Mouse (Mus musculus) lung, embryonic 14.5 days (tissue): Measurements from ENCODE around the gene Slc9a3r2. TPM values are rescaled to one million over a fixed set of nuclear protein-coding genes. Genes with fewer than 3 reads are reported as not detected.
A peak's percentile ranks its signal among the peaks of the same experiment; 100 is the strongest.

Experiments
- ATAC-seq: fragments of 200-750 bp; cut with Nextera tagmentation; 2 replicates; pipeline ENCODE4 v1.8.0; 2017; ENCODE audit warnings: mild to moderate bottlenecking, moderate TSS enrichment, moderate library complexity; ENCODE audit not compliant: insufficient read depth
- DNase-seq: peaks from one replicate; pipeline ENCODE4 v3.0.0-alpha.2; 2015
- H3K27ac ChIP-seq: fragments of 300-500 bp; sonication (generic); 2 replicates; pipeline ENCODE4 v1.5.1; 2014; ENCODE audit warnings: low read depth, mild to moderate bottlenecking, moderate library complexity
- H3K27me3 ChIP-seq: fragments of 300-500 bp; sonication (generic); 2 replicates; pipeline ENCODE4 v1.6.1; 2014; ENCODE audit warnings: low read length, control low read depth; ENCODE audit not compliant: insufficient read depth
- H3K36me3 ChIP-seq: fragments of 300-500 bp; sonication (generic); 2 replicates; pipeline ENCODE4 v1.6.1; 2014; ENCODE audit warnings: control low read depth; ENCODE audit not compliant: insufficient read depth
- H3K4me1 ChIP-seq: fragments of 300-500 bp; sonication (generic); 2 replicates; pipeline ENCODE4 v1.6.1; 2014; ENCODE audit warnings: antibody characterized with exemption, control low read depth; ENCODE audit not compliant: insufficient read depth
- H3K4me2 ChIP-seq: fragments of 300-500 bp; sonication (generic); 2 replicates; pipeline ENCODE4 v1.6.1; 2014; ENCODE audit warnings: mild to moderate bottlenecking
- H3K4me3 ChIP-seq: fragments of 300-500 bp; sonication (generic); 2 replicates; pipeline ENCODE4 v1.5.1; 2014; ENCODE audit warnings: low read depth, low read length
- H3K9ac ChIP-seq: fragments of 300-500 bp; sonication (generic); 2 replicates; pipeline ENCODE4 v1.6.1; 2014
- H3K9me3 ChIP-seq: fragments of 300-500 bp; sonication (generic); 2 replicates; pipeline ENCODE4 v1.6.1; 2016; ENCODE audit warnings: low read depth, low read length, control low read depth
- CTCF ChIP-seq: IDR thresholded peaks from 2 replicates; pipeline ENCODE4 v1.5.1; 2016; ENCODE audit warnings: antibody characterized with exemption, low read depth
- WGBS: fragments of 180-500 bp; shearing (Covaris S2); extraction: QIAGEN DNeasy Blood & Tissue Kit; methylation state at CpG from one replicate; pipeline ENCODE4 v1.1.7; 2014; 5-methylcytosine and 5-hydroxymethylcytosine counted together
- polyA plus RNA-seq: library from polyadenylated mRNA; unstranded; fragments of >200 nt; fragmentation: Nextera tagmentation; extraction: Ambion mirVana; gene quantifications from 2 replicates; pipeline ENCODE4 v1.2.1, GENCODE M21; 2014

Gene Slc9a3r2
- polyA plus RNA-seq, 1 experiment from 2014 or later, result 67.8 TPM

DNA sequence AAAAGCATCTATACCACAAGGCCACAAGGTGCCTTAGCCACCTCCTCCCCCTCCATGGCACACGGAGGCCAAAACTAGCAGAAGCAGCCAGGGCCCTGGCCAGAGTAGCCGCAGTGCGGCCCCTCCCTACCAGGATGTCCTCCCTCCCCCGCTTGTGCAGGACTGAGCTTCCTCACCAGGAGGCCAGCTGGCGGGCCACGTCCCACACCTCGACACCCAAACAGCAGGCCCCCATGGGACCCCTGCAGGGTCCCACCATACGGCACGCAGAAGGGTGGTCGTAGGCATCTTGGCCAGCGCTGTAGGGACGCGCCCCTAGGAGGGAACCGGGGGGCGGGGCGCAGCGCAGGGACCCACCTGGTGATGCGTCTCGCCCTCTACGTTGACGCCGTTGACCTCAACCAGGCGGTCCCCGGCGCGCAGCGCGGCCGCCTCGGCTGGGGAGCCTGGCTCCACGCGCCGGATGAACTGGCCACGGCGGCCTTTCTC, 502 bp downstream of the Slc9a3r2 start:
- TF ChIP-seq CTCF, result no peak
- peak overlapping the region; percentile 74 for H3K4me3 ChIP-seq
- H3K4me1 ChIP-seq, result peaks cover 13% of the 10 kb centered on the region
- no peaks in the 10 kb centered on the region for H3K27me3 ChIP-seq
- peak overlapping the region; percentile 84 for H3K9ac ChIP-seq
- WGBS, result under 1% methylated on average over 35 of the region's 35 CpGs
- H3K36me3 ChIP-seq, result 0 out of 2 replicates have a peak, but pooled peaks cover 2% of the 10 kb centered on the region
- H3K4me2 ChIP-seq, result peak overlapping the region; percentile 99
- DNase-seq, result peak; percentile 67
- peak overlapping the region; percentile 50; the same call in 1 of the 2 replicates for H3K27ac ChIP-seq
- peak; percentile 47 for ATAC-seq
- no peaks in the 10 kb centered on the region for H3K9me3 ChIP-seq

DNA sequence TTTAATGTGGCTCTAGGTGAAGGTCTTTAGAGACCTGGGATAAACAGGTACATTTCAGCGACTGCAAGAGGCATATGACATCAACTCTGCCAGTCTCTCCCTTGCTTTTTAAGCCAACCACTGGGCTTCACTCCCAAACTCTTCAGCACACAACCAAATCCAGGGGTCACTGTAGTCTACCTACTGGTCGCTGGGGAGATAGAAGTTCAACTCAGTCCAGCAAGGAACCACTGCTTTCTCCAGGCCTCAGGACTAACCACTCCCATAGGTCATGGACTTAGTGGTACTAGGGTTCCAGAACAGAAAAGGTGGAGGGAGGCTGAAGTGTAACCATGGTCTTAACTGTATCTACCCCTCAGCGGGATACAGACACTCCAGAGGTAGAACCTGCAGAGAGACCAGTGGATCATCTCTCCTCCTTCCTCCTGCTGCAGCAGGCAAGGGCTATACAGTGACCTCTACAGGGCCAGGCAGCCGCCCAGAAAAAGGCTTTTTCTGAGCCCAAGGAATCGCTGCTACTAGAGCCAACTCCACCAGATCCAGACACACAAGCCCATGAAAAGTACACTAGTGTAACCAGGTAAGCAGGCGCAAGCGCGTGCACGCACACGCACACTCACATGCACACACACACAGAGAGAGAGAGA, 1.3 kb downstream of the Slc9a3r2 start:
- Histone ChIP-seq H3K9me3 (no peaks in the 10 kb centered on the region), H3K27me3 (no peaks in the 10 kb centered on the region), H3K4me3 (peak overlapping the region; percentile 74), H3K27ac (no peak overlapping the region; the same call in 1 of the 2 replicates), H3K4me1 (peaks cover 21% of the 10 kb centered on the region), H3K36me3 (0 out of 2 replicates have a peak, but pooled peaks cover 2% of the 10 kb centered on the region), H3K9ac (no peak overlapping the region; the same call in 1 of the 2 replicates), H3K4me2 (peak overlapping the region; percentile 99)
- TF ChIP-seq CTCF, result no peak
- WGBS, result 68% methylated on average over 10 of the region's 10 CpGs
- no peak for ATAC-seq
- no peak for DNase-seq

DNA sequence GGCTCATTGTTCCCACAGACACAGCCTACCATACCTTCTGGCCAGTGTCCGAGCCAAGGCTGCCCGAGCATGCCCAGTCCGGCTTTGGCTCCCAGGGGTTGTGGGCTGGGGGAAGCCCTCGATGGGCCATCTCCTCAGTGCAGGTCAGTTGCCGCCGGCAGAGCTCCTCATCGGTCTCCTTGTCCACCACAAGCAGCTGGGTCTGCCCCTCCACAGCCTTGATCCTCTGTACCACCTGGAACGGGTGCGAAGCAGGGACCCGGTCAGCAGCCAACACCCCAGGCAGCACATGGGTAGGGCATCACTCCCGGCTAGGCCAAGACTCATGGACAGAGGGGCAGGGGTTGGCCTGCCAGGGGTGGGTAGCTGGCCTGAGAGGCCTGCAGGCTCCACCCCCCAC, 2.6 kb downstream of the Slc9a3r2 start:
- 68% methylated on average over 11 of the region's 11 CpGs for WGBS
- no peak overlapping the region for H3K9ac ChIP-seq
- peak overlapping the region; percentile 2; the same call in 1 of the 2 replicates for H3K4me3 ChIP-seq
- H3K36me3 ChIP-seq, result peaks cover 8% of the 10 kb centered on the region; the same call in 1 of the 2 replicates
- no peaks in the 10 kb centered on the region for H3K27me3 ChIP-seq
- DNase-seq (no peak), ATAC-seq (no peak)
- TF ChIP-seq CTCF, result no peak
- peak overlapping the region; percentile 25; the same call in 1 of the 2 replicates for H3K4me2 ChIP-seq
- H3K9me3 ChIP-seq, result no peaks in the 10 kb centered on the region
- peaks cover 24% of the 10 kb centered on the region for H3K4me1 ChIP-seq
- peak overlapping the region; percentile 54; the same call in 1 of the 2 replicates for H3K27ac ChIP-seq

DNA sequence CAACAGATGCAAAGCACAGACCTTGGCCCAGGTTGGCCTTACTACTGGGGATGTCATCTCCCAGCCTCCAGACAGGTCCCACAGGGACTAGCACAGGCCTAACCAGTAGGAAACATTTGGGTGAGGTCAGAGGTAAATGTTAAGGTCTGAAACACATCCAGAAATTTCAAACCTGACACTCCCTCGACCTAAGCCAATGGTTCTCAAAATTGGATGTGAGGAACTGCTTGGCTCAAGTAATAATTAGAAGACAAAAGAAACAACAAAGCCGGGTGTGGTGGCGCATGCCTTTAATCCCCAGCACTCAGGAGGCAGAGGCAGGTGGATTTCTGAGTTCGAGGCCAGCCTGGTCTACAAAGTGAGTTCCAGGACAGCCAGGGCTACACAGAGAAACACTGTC, 3.7 kb downstream of the Slc9a3r2 start:
- H3K27me3 ChIP-seq, result no peaks in the 10 kb centered on the region
- no peak overlapping the region; the same call in 1 of the 2 replicates for H3K27ac ChIP-seq
- H3K4me1 ChIP-seq, result peaks cover 24% of the 10 kb centered on the region
- H3K36me3 ChIP-seq, result peaks cover 9% of the 10 kb centered on the region; the same call in 1 of the 2 replicates
- H3K4me3 ChIP-seq, result no peak overlapping the region
- WGBS, result 81% methylated on average over 4 of the region's 4 CpGs
- no peak overlapping the region for H3K9ac ChIP-seq
- H3K9me3 ChIP-seq, result no peaks in the 10 kb centered on the region
- H3K4me2 ChIP-seq, result no peak overlapping the region
- ATAC-seq (no peak), DNase-seq (no peak)
- no peak for TF ChIP-seq CTCF

DNA sequence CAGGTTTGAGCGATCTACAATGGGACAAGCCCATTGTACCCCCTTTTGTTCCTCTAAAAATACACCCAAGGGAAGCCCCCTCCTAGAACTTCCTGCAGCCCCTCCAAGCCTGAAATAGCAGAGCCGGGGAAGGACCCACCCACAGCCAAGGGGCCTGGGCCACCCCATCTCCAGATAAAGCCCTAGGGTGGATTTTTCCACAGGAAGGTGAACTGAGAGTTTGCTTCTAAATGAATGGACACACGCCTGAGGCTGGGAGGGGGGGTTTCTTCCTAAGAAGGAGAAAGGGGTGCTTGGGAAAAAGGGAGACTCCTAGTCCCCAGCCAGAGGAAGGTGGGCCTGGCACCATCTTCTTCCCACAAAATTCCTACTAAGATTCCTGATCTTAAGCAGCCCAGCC, 4.2 kb downstream of the Slc9a3r2 start:
- Histone ChIP-seq H3K27ac (peak overlapping the region; percentile 84; the same call in 1 of the 2 replicates), H3K36me3 (peaks cover 10% of the 10 kb centered on the region; the same call in 1 of the 2 replicates), H3K4me3 (no peak overlapping the region), H3K9me3 (no peaks in the 10 kb centered on the region), H3K9ac (no peak overlapping the region), H3K27me3 (no peaks in the 10 kb centered on the region), H3K4me1 (peaks cover 24% of the 10 kb centered on the region), H3K4me2 (no peak overlapping the region)
- TF ChIP-seq CTCF, result no peak
- 72% methylated on average over 3 of the region's 3 CpGs for WGBS
- DNase-seq, result no peak
- no peak for ATAC-seq

DNA sequence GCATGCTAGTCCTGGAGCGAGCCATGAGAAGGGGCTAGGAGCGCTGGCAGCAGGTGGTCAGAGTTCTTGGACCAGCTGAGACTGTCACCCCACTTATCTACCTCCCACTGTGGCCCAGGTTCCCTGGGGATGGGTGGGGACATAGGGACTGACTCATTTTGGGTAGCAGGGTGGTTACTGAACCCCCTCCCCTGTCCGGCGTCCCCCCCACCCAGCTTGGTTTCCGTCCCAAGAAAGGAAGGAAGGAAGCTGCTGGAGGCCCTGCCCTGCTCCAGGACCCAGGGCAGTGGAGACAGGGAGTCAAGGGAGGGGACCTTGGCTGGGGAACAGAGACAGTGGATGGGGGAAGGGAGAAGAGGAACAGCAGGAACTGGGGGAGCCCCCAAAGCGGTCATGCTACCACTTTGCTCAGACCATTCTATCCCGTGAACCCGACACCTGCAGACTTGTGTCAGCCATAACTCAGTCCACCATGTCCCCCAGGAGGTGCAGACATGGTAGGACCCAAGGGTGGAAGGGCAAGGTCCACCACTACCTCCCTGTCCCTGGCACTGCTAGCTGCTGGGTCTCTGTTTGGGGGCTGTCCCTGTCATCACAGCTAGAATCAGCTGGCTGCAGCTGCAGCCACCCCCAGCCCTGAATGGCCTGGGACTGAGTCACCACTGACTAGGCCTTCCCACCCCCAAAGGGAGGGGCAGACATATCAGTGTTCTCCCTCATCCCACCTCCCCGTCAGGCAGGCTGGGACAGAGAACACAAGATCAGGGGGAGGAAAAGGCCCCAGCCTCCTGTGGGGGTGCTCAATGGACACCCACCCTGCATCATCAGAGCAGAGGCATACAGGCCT, 5.0 kb downstream of the Slc9a3r2 start:
- no peak for TF ChIP-seq CTCF
- Histone ChIP-seq H3K9ac (peak overlapping the region; percentile 26; the same call in 1 of the 2 replicates), H3K4me1 (peaks cover 20% of the 10 kb centered on the region), H3K27ac (peak overlapping the region; percentile 84), H3K4me3 (no peak overlapping the region), H3K27me3 (no peaks in the 10 kb centered on the region), H3K9me3 (no peaks in the 10 kb centered on the region), H3K36me3 (peaks cover 18% of the 10 kb centered on the region; the same call in 1 of the 2 replicates), H3K4me2 (peak overlapping the region; percentile 38)
- DNase-seq, result no peak
- no peak for ATAC-seq
- 69% methylated on average over 9 of the region's 9 CpGs for WGBS
